Mouse (Mus musculus) hindbrain, embryonic 12.5 days (tissue): Measurements from ENCODE around the gene Txndc17. TPM values are rescaled to one million over a fixed set of nuclear protein-coding genes. Genes with fewer than 3 reads are reported as not detected.

ENCODE experiments used
- polyA plus RNA-seq: library from polyadenylated mRNA; unstranded; fragments of >200 nt; fragmentation: Nextera tagmentation; extraction: Ambion mirVana; gene quantifications from 2 replicates; pipeline ENCODE4 v1.2.1, GENCODE M21; 2016

The Txndc17 gene
- polyA plus RNA-seq, 1 experiment from 2014 or later = 167 TPM

Other genes with a start within 250 kb of the Txndc17 start
- gene Aipl1, start 170.0 kb upstream of the Txndc17 start, polyA plus RNA-seq = 0.25 and 0.40 TPM in 2 replicates
- gene Pimreg, start 165.5 kb upstream of the Txndc17 start, polyA plus RNA-seq = 98.6 and 104 TPM in 2 replicates
- gene Pitpnm3, start 71.8 kb upstream of the Txndc17 start, polyA plus RNA-seq = 1.1 and 1.8 TPM in 2 replicates
- gene Gm43951, start 707 bp upstream of the Txndc17 start, polyA plus RNA-seq = 0.91 and 1.1 TPM in 2 replicates
- gene 4933427D14Rik, start 88 bp upstream of the Txndc17 start, polyA plus RNA-seq = 19.6 and 19.9 TPM in 2 replicates
- 49.6 and 57.6 TPM in 2 replicates for gene Med31, start 8.0 kb downstream of the Txndc17 start, polyA plus RNA-seq
- 0.36 and 0.52 TPM in 2 replicates for gene Slc13a5, start 59.7 kb downstream of the Txndc17 start, polyA plus RNA-seq
- 1.9 and 2.6 TPM in 2 replicates for gene Xaf1, start 94.1 kb downstream of the Txndc17 start, polyA plus RNA-seq
- not detected in 2 replicates for gene Fbxo39, start 106.9 kb downstream of the Txndc17 start, polyA plus RNA-seq
- 6.6 and 7.9 TPM in 2 replicates for gene Tekt1, start 154.9 kb downstream of the Txndc17 start, polyA plus RNA-seq
- gene Smtnl2, start 204.2 kb downstream of the Txndc17 start, polyA plus RNA-seq = 14.5 and 15.3 TPM in 2 replicates
- gene Ggt6, start 228.0 kb downstream of the Txndc17 start, polyA plus RNA-seq = 0.32 TPM in 1 of 2 replicates, not detected in the other
- gene Mybbp1a, start 233.8 kb downstream of the Txndc17 start, polyA plus RNA-seq = 112 and 123 TPM in 2 replicates